Mouse (Mus musculus) C2C12 (cell line): ENCODE results near the gene Slc36a1.

ENCODE experiments used
- CTCF ChIP-seq: IDR thresholded peaks from one replicate; pipeline ENCODE4 v1.5.1; 2011; ENCODE audit not compliant: control insufficient read depth, insufficient read depth, insufficient read length
- USF1 ChIP-seq: IDR thresholded peaks from one replicate; pipeline ENCODE4 v1.6.1; 2011; ENCODE audit warnings: low read depth, mild to moderate bottlenecking, control low read depth, moderate library complexity

- TF ChIP-seq CTCF (no peak), USF1 (no peak)
Observed at GRCm38 (mm10) chr11:55209626-55210353, 5.6 kb downstream of the Slc36a1 start.
